Mouse (Mus musculus): ENCODE measurements around the gene Gpc4. TPM values are rescaled to one million over a fixed set of nuclear protein-coding genes. Genes with fewer than 3 reads are reported as not detected.

Gpc4 gene
- polyA plus RNA-seq (2015; fragmentation: Nextera tagmentation; extraction: Ambion mirVana) = 10.3 and 11.8 TPM in 2 replicates

DNA sequence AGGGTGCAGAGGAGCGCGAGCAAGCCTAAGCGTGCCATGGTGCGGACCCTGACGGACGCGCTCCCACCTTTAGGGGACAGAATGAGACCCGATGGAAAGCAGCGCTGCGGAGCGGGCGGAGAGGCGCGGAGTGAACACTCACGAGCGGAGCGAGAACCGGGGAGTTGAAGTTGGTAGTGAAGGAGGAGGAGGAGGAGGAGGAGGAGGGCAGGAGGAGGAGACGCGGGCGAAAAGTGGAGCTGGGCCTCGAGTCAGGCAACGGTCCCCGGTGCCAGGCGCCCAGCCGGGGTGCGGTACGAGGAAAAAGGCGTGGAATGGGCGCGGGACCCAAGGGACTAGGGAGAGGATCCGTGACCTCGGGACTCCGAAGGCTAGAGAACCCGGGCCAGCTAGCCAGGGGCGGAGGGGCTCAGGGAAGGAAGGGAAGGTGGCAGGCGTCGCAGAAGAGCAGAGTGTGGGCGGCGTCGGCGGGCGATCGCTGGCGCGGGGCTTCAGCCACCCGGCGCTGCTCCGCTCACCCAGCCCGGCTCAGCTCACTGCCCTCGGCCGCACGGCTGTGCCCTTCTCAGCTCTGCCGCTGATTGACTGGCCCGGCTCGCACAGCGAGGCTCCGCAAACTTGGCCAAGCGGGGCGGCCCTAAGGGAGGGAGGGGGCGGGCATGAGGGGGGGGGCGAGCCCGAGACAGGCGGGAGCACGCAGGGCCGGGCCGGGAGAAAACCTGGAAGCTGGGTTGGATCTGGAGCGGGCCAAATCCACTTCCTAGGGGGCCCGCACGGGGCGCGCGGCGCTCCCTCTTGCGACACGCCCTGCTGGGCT lies at the start of gene Gpc4:
Gene Gpc4, minus strand, starts transcription at position 515 of the 817 bp plus-strand sequence.
- WGBS = 33% methylated on average over 41 of the region's 76 CpGs
- H3K9me3 ChIP-seq = no peaks in the 10 kb centered on the region
- no peaks in the 10 kb centered on the region for H3K36me3 ChIP-seq
- H3K4me3 ChIP-seq = peak within 1 kb of the TSS; percentile 51
- no peak within 1 kb of the TSS for H3K27ac ChIP-seq
- H3K9ac ChIP-seq = peak within 1 kb of the TSS; percentile 71
- peak; percentile 93 for ATAC-seq (ENCODE audit: low FRiP score)
- H3K27me3 ChIP-seq = peaks cover 21% of the 10 kb centered on the region
- H3K4me2 ChIP-seq = peak within 1 kb of the TSS; percentile 73
- H3K4me1 ChIP-seq (replicated peaks) = peaks cover 9% of the 10 kb centered on the region

DNA sequence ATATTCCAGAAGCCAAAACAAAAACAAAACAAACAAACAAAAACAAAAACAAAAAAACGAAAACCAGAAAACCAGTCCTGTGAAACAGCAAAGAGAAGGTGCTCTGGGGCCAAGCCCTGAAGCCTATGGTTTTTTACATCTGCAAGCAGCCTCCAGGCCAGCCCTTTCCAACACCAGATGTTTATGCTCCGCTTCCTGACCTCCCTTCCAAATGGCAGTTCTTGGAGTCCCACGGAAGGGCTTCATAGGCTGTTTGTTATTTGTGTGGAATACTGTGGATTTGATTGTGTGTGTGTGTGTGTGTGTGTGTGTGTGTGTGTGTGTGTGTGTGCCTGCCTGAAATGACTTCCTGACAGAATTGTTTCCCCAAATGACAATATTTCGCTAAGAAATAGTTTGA lies 47.8 kb upstream of the Gpc4 start:
- 84% methylated on average over 4 of the region's 4 CpGs for WGBS
- ATAC-seq (ENCODE audit: low FRiP score) = no peak
- Histone ChIP-seq H3K27me3 (no peaks in the 10 kb centered on the region), H3K4me2 (no peak overlapping the region), H3K9me3 (no peaks in the 10 kb centered on the region), H3K9ac (no peak overlapping the region), H3K27ac (no peak overlapping the region), H3K4me3 (no peak overlapping the region), H3K36me3 (no peaks in the 10 kb centered on the region), H3K4me1 (replicated peaks) (no peaks in the 10 kb centered on the region)

- Histone ChIP-seq H3K27me3 (no peaks in the 10 kb centered on the region), H3K4me2 (no peak overlapping the region), H3K9me3 (no peaks in the 10 kb centered on the region), H3K4me3 (no peak overlapping the region), H3K27ac (no peak overlapping the region), H3K36me3 (no peaks in the 10 kb centered on the region), H3K9ac (no peak overlapping the region), H3K4me1 (replicated peaks) (no peaks in the 10 kb centered on the region)
- ATAC-seq (ENCODE audit: low FRiP score) = no peak
- 22% methylated on average over 6 of the region's 6 CpGs for WGBS
Measured at GRCm38 (mm10) chrX:52199836-52200235, 34.8 kb upstream of the Gpc4 start.

GRCm38 (mm10) chrX:52193311-52193968 lies 28.4 kb upstream of the Gpc4 start:
- H3K4me2 ChIP-seq = no peak overlapping the region
- H3K9ac ChIP-seq = no peak overlapping the region
- H3K27me3 ChIP-seq = 0 out of 2 replicates have a peak, but pooled peaks cover 4% of the 10 kb centered on the region
- no peaks in the 10 kb centered on the region for H3K4me1 ChIP-seq (replicated peaks)
- no peaks in the 10 kb centered on the region for H3K9me3 ChIP-seq
- ATAC-seq (ENCODE audit: low FRiP score) = no peak
- H3K4me3 ChIP-seq = no peak overlapping the region
- H3K27ac ChIP-seq = no peak overlapping the region
- no peaks in the 10 kb centered on the region for H3K36me3 ChIP-seq
- WGBS = 33% methylated on average over 4 of the region's 4 CpGs

DNA sequence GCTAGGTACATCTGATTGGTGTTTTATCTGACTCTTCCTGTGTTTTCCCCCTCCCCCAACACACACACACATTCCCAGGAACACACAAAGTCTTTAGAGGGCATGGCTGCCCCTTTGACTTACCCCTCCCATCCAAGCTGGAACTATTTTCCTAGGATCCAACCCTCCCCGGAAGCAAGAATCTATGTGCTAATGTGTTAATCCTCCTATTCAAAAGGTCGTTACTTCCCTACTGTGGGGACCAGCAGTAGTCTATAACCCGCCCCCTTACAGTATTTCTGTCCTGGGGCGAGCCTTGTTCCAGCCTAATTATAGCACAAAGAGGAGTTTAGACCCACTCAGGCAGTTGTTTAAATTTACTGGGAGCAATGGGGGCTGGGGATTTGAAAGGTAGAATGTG lies 24.0 kb upstream of the Gpc4 start:
- Histone ChIP-seq H3K9ac (no peak overlapping the region), H3K27ac (no peak overlapping the region), H3K27me3 (0 out of 2 replicates have a peak, but pooled peaks cover 4% of the 10 kb centered on the region), H3K9me3 (no peaks in the 10 kb centered on the region), H3K4me3 (no peak overlapping the region), H3K4me2 (no peak overlapping the region), H3K4me1 (replicated peaks) (no peaks in the 10 kb centered on the region), H3K36me3 (no peaks in the 10 kb centered on the region)
- 38% methylated on average over 4 of the region's 4 CpGs for WGBS
- ATAC-seq (ENCODE audit: low FRiP score) = no peak

- 0 out of 2 replicates have a peak, but pooled peaks cover 5% of the 10 kb centered on the region for H3K27me3 ChIP-seq
- H3K4me3 ChIP-seq = no peak overlapping the region
- 30% methylated on average over 4 of the region's 5 CpGs for WGBS
- H3K4me2 ChIP-seq = no peak overlapping the region
- ATAC-seq (ENCODE audit: low FRiP score) = no peak; the same call in 1 of the 2 replicates
- H3K36me3 ChIP-seq = no peaks in the 10 kb centered on the region
- no peak overlapping the region for H3K27ac ChIP-seq
- no peaks in the 10 kb centered on the region for H3K9me3 ChIP-seq
- no peak overlapping the region for H3K9ac ChIP-seq
- H3K4me1 ChIP-seq (replicated peaks) = no peaks in the 10 kb centered on the region
Measured at GRCm38 (mm10) chrX:52183551-52184442, 18.7 kb upstream of the Gpc4 start.

- no peak overlapping the region for H3K4me3 ChIP-seq
- H3K27me3 ChIP-seq = 0 out of 2 replicates have a peak, but pooled peaks cover 5% of the 10 kb centered on the region
- H3K9me3 ChIP-seq = no peaks in the 10 kb centered on the region
- H3K4me2 ChIP-seq = no peak overlapping the region
- no peaks in the 10 kb centered on the region for H3K36me3 ChIP-seq
- ATAC-seq (ENCODE audit: low FRiP score) = no peak
- no peaks in the 10 kb centered on the region for H3K4me1 ChIP-seq (replicated peaks)
- WGBS = 68% methylated on average over 2 of the region's 2 CpGs
- no peak overlapping the region for H3K9ac ChIP-seq
- H3K27ac ChIP-seq = no peak overlapping the region
Measured at GRCm38 (mm10) chrX:52181401-52181800, 16.3 kb upstream of the Gpc4 start.

DNA sequence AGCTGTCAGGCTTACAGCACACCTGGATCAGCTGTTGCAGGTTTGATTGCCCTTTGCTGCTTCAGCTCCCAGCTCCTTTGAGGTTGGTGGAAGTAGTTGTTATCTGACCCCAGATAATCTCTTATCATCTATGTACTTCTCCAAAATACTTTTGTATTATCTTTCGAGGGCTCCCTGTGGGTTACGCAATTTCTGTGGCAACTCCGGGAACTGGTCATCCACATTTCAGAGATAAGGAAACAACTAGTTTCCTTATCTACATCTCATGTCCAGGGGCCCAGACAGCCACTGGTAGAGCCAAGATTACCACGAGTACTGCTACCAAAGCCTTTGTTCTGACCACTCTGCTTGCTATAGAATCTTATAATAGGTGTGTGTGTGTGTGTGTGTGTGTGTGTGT lies 12.0 kb upstream of the Gpc4 start:
- Histone ChIP-seq H3K9me3 (no peaks in the 10 kb centered on the region), H3K4me1 (replicated peaks) (no peaks in the 10 kb centered on the region), H3K4me2 (no peak overlapping the region), H3K9ac (no peak overlapping the region), H3K27ac (no peak overlapping the region), H3K36me3 (no peaks in the 10 kb centered on the region), H3K27me3 (0 out of 2 replicates have a peak, but pooled peaks cover 4% of the 10 kb centered on the region), H3K4me3 (no peak overlapping the region)
- ATAC-seq (ENCODE audit: low FRiP score) = no peak
- 84% methylated on average over 4 of the region's 4 CpGs for WGBS

DNA sequence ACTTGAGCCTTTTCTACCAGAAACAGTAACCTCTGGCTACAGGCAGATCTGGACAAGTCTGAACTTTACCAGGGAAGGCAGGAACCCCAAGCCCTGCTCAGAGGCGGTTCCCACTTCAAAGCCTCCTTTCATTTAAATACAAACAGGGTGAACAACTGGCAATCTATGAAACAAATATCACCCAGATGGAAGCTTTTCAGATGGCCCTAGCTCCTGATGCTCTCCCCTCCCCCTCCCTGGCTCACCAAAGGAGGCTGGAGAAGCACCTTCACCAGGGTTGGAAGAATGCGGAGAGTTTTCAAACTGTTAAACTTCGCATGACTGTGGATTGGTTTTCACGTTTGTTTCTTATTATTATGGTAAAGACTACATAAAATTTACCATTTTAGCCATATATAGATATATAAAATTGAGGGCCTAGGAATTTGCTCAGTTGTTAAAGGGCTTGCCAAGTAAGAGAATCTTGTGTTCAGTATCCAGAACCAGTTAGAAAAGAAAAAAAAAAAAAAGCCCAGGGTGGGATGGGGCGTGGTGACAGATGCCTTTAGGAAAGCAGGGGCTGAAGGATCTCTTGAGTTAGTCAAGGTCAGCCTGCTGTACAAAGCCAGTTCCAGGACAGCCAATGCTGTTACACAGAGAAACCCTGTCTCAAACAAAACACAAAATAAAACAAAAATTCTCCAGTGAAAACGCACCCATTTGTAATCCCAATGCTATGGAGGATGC lies 2.6 kb upstream of the Gpc4 start:
- Histone ChIP-seq H3K4me3 (no peak overlapping the region), H3K9me3 (no peaks in the 10 kb centered on the region), H3K36me3 (no peaks in the 10 kb centered on the region), H3K4me2 (no peak overlapping the region), H3K27me3 (peaks cover 17% of the 10 kb centered on the region), H3K4me1 (replicated peaks) (peaks cover 9% of the 10 kb centered on the region), H3K9ac (no peak overlapping the region), H3K27ac (no peak overlapping the region)
- 50% methylated on average over 6 of the region's 6 CpGs for WGBS
- ATAC-seq (ENCODE audit: low FRiP score) = no peak

DNA sequence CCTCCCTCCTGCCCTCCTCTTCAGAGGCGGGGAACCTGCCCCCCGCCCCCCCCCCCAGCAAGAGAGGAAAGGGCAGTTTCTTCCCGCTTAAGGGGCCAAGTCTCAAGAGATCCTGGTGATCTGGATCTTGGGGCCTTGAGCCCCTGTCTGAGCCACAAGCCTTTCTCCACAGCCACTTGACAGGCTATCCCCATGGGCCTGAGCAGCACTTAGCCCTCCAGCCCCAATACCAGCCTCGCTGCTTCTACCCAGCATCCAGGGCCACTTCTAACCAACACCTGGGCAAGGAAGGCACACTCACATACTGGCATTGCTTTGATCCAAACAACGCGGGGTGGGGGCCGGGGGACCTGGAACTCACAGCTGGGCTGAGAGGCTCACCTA lies 495 bp upstream of the Gpc4 start:
- Histone ChIP-seq H3K9ac (peak overlapping the region; percentile 71; the same call in 1 of the 2 replicates), H3K4me3 (peak overlapping the region; percentile 51), H3K9me3 (no peaks in the 10 kb centered on the region), H3K4me2 (peak overlapping the region; percentile 73), H3K27me3 (peaks cover 21% of the 10 kb centered on the region), H3K27ac (no peak overlapping the region), H3K4me1 (replicated peaks) (peaks cover 9% of the 10 kb centered on the region), H3K36me3 (no peaks in the 10 kb centered on the region)
- ATAC-seq (ENCODE audit: low FRiP score) = peak; percentile 68
- WGBS = 41% methylated on average over 4 of the region's 7 CpGs

DNA sequence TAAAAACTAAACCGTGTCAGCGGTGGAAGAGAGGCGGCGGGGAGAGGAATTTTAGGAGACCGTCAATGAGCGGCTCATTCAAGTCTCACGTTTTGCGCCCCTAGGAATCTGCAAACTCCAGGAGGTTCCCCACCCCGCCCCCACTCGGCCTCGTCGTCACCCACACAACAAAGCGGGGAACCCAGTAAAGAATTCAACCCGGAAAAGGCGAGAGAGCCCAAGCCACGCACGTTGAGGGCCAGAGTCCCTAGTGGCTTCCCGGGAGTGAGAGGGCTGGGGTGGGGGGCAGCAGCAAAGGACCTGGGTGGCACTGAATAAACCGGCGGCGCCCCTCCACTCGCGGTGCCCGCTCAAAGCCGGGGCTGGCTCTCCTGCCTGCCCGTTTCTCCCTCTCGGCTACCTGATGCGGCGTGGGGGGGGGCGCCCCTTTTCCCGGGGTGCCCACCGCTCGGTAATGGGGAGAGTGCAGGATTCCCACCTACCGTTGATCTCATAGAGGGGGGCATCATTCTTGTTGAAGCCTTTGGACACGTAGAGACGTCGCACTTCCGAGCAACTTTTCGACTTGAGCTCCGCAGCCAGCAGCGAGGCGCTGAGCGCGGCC lies 816 bp downstream of the Gpc4 start:
- no peak for ATAC-seq (ENCODE audit: low FRiP score)
- Histone ChIP-seq H3K9me3 (no peaks in the 10 kb centered on the region), H3K4me3 (peak overlapping the region; percentile 51), H3K4me2 (peak overlapping the region; percentile 73), H3K4me1 (replicated peaks) (peaks cover 9% of the 10 kb centered on the region), H3K27me3 (peaks cover 21% of the 10 kb centered on the region), H3K36me3 (no peaks in the 10 kb centered on the region), H3K9ac (peak overlapping the region; percentile 71), H3K27ac (no peak overlapping the region)
- 16% methylated on average over 39 of the region's 44 CpGs for WGBS

Data from hindbrain, embryonic 13.5 days (tissue).